Comparison of ENCODE assay signal across 1 mouse cellular context in genomic region chr13:24799925-24800673, GRCm38 (mm10).
TF ChIP-seq lines count a peak whose summit lies in the region.

No protein-coding gene starts in this region.

TF ChIP-seq in MEL, 35 proteins besides CTCF, POLR2A, EP300 and RAD21 (continued from another document):
- peak; percentile 59; the same call in 1 of the 2 replicates for TF ChIP-seq ZMIZ1 (IDR thresholded peaks at IDR 0.05; ENCODE audit: low read depth, low read length)
- TF ChIP-seq SIN3A (IDR thresholded peaks at IDR 0.05; ENCODE audit: low read length), result peak; percentile 1; the same call in 1 of the 2 replicates
- no peak for TF ChIP-seq NRF1 (IDR thresholded peaks at IDR 0.05; ENCODE audit: insufficient read depth, low read depth, low read length, poor library complexity, severe bottlenecking)
- no peak for TF ChIP-seq TAL1 (IDR thresholded peaks at IDR 0.05; ENCODE audit: low read length)
- 0 out of 2 replicates have a peak, but pooled peaks have one; percentile 24 for TF ChIP-seq MYC (IDR thresholded peaks at IDR 0.05; ENCODE audit: low read depth, low read length)
- peak; percentile 25 for TF ChIP-seq NELFE (IDR thresholded peaks at IDR 0.05; ENCODE audit: low read depth, low read length)
- TF ChIP-seq MXI1 (IDR thresholded peaks at IDR 0.05; ENCODE audit: low read depth, low read length), result peak; percentile 45
- TF ChIP-seq ZNF384 (IDR thresholded peaks at IDR 0.05; ENCODE audit: low read depth, low read length), result no peak
- TF ChIP-seq USF2 (IDR thresholded peaks at IDR 0.05; ENCODE audit: borderline replicate concordance in 1 of 2, insufficient read depth in 1 of 2, low read depth in 1 of 2, low read length in 2 of 2), result no peak
TF ChIP-seq in MEL: peak in this region for 9.
